Mouse (Mus musculus) heart, embryonic 10.5 days (tissue): ENCODE data around the gene Dnah17. TPM values are rescaled to one million over a fixed set of nuclear protein-coding genes. Genes with fewer than 3 reads are reported as not detected.

Source experiments
- DNase-seq: peaks from one replicate; pipeline ENCODE4 v3.0.0-alpha.2; 2017; ENCODE audit warnings: low spot score
- H3K27ac ChIP-seq: fragments of 300-500 bp; sonication (generic); 2 replicates; pipeline ENCODE4 v1.5.1; 2016; ENCODE audit warnings: mild to moderate bottlenecking
- H3K27me3 ChIP-seq: fragments of 300-500 bp; sonication (generic); 2 replicates; pipeline ENCODE4 v1.6.1; 2016; ENCODE audit warnings: mild to moderate bottlenecking; ENCODE audit not compliant: poor library complexity, insufficient read depth, severe bottlenecking
- H3K36me3 ChIP-seq: fragments of 300-500 bp; sonication (generic); 2 replicates; pipeline ENCODE4 v1.6.1; 2016; ENCODE audit warnings: mild to moderate bottlenecking, moderate library complexity
- H3K4me1 ChIP-seq: fragments of 300-500 bp; sonication (generic); 2 replicates; pipeline ENCODE4 v1.6.1; 2016; ENCODE audit warnings: mild to moderate bottlenecking
- H3K4me3 ChIP-seq: fragments of 300-500 bp; sonication (generic); 2 replicates; pipeline ENCODE4 v1.5.1; 2016; ENCODE audit warnings: mild to moderate bottlenecking, moderate library complexity
- H3K9me3 ChIP-seq: fragments of 300-500 bp; sonication (generic); 2 replicates; pipeline ENCODE4 v1.6.1; 2016; ENCODE audit warnings: mild to moderate bottlenecking, moderate library complexity
- WGBS: fragments of 180-500 bp; shearing (Covaris S2); methylation state at CpG from one replicate; pipeline ENCODE4 v1.1.7; 2016; 5-methylcytosine and 5-hydroxymethylcytosine counted together
- polyA plus RNA-seq: library from polyadenylated mRNA; unstranded; fragments of >200 nt; fragmentation: Nextera tagmentation; extraction: Ambion mirVana; gene quantifications from 2 replicates; pipeline ENCODE4 v1.2.1, GENCODE M21; 2016

The Dnah17 gene
- polyA plus RNA-seq, 1 experiment from 2014 or later: 0.14 TPM

DNA sequence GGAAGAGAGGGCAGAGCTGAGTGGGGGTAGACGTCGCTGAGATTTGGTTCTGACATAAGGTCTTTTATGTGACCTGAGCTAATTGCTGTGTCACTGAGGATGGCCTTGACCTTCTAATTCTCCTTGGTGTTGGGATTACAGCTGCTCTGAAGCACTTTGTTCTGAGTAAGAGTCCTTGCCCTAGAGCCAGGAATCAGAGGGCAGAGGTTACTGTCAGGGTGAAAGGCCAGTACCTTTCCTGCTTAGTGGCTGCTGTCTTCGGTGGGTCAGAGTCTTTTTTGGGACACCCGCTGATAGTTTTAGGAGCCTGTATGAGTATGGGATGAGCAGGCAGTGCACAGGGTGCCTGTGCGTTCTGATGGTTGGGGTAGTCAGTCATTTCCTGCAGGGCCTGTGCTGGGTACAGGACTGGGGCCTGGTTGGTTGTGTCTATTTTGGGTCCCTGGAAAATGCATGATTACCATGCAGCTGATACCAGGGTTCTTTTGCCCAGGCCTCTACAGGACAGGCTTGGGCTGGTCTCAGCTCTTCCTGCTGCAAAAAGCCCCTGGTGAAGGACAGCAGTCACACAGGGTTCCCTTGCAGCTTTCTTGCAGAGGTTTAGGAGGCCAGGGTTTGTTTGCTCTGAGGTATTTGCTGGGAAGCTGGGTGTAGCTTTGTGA is 122.2 kb downstream of the Dnah17 start:
- DNase-seq: no peak
- no peak overlapping the region for H3K4me3 ChIP-seq
- peak overlapping the region; percentile 75 for H3K27ac ChIP-seq
- peaks cover 74% of the 10 kb centered on the region for H3K4me1 ChIP-seq
- no peaks in the 10 kb centered on the region for H3K27me3 ChIP-seq
- peaks cover 36% of the 10 kb centered on the region for H3K36me3 ChIP-seq
- 46% methylated on average over 5 of the region's 5 CpGs for WGBS
- H3K9me3 ChIP-seq: no peaks in the 10 kb centered on the region

DNA sequence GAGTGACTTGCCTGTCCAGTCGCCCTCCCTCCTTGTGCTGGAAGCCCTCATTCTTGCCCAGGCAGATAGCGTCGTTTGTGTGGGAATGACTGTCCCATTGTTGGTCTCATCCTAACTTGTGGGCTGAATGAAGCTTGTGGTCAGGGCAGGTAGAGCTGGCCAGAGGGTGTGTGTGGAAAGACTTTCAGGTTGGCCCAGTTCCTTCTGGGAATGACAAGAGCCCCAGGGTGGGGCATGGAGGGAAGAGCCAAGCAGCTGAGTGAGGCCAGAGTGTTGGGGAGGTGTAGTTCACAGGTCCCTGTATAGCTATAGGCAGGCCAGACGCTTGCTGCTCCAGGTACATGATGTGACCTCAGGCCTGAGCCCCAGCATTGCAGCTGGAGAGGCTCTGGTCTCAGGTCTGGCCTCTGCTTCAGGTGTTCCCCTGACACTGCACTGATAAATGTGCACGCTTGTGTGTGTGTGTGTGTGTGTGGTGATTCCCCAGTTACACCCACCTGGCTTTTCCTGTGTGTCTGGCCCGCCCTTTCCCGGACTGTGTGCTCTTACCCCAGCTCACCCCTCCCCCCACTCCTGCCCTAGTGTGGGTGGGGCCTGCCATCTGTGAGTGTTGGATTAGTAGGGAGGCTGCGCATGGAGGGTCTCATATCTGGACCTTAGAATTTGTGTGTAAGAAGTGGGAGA is 122.8 kb downstream of the Dnah17 start:
- H3K9me3 ChIP-seq: no peaks in the 10 kb centered on the region

DNA sequence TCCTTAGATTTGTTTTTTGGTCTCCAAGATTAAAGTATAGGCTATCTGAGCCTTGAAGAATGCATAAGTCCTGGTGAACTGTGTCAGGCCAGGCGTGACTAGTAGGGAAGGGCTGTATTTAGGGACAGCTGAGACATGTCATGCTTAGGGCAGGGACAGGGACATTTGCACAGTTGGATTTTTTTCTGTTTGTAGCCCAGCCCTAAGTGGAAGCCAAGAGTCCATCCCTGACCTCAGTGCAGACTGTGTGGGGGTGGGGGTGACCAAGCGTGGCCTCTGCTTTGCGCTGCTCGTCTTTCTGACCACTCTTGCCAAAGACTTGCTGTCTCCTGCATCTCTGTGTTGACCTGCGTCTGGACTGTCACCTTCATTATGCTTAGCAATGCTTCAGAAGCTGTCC is 126.2 kb downstream of the Dnah17 start:
- Histone ChIP-seq H3K27me3 (no peaks in the 10 kb centered on the region), H3K9me3 (no peaks in the 10 kb centered on the region), H3K4me1 (peaks cover 67% of the 10 kb centered on the region), H3K36me3 (peaks cover 74% of the 10 kb centered on the region), H3K27ac (peak overlapping the region; percentile 60), H3K4me3 (no peak overlapping the region)
- DNase-seq: no peak
- 70% methylated on average over 5 of the region's 5 CpGs for WGBS

More for the DNA sequence above, 122.8 kb downstream of the Dnah17 start:
- Histone ChIP-seq H3K36me3 (peaks cover 42% of the 10 kb centered on the region), H3K27ac (peak overlapping the region; percentile 75), H3K27me3 (no peaks in the 10 kb centered on the region), H3K4me1 (peaks cover 75% of the 10 kb centered on the region), H3K4me3 (no peak overlapping the region)
- peak; percentile 86 for DNase-seq
- 50% methylated on average over 8 of the region's 8 CpGs for WGBS

DNA sequence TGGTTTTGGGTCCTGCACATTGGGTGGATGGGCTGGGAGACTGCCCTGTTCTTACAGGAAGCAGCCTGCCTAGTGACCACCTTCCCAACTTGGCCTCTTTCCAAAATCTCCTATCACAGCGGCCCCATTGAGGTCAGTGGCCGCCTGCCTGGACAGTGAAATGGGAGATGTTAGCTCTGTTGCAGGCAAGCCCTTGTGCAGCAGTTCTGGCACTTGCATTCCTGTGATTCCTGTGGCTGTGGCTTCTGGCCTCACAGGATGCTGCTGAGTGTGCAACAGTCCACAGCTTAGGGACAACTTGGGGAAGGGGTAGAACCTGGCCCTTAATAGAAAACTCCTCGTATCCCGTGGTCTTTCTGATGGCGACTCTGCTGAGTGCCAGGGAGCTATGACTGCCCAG is 126.7 kb downstream of the Dnah17 start:
- Histone ChIP-seq H3K4me1 (peaks cover 67% of the 10 kb centered on the region), H3K9me3 (no peaks in the 10 kb centered on the region), H3K27me3 (no peaks in the 10 kb centered on the region), H3K36me3 (peaks cover 74% of the 10 kb centered on the region), H3K4me3 (no peak overlapping the region), H3K27ac (peak overlapping the region; percentile 60)
- DNase-seq: no peak
- WGBS: 47% methylated on average over 5 of the region's 5 CpGs

DNA sequence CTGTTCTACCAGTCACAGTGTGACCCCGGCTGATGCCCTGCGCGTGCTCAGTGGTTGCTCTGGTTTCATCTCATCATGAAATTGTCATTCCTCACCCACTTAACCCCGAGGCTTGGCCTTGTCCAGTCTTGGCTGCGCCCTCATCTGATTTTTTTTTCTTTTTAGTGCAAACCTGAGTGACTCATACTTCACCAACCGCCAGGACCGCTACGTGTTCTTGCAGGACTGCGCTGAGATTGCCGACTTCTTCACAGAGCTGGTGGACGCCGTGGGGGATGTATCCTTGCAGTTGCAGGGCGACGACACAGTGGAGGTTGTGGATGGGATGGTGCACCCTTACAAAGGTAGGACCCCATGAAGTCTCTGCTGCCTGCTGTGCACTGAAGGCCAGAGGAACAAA is 127.3 kb downstream of the Dnah17 start:
- Histone ChIP-seq H3K4me3 (no peak overlapping the region), H3K27me3 (no peaks in the 10 kb centered on the region), H3K36me3 (peaks cover 77% of the 10 kb centered on the region), H3K27ac (0 out of 2 replicates have a peak overlapping the region, but pooled peaks have one; percentile 60), H3K4me1 (peaks cover 67% of the 10 kb centered on the region), H3K9me3 (no peaks in the 10 kb centered on the region)
- 90% methylated on average over 14 of the region's 14 CpGs for WGBS
- DNase-seq: no peak

DNA sequence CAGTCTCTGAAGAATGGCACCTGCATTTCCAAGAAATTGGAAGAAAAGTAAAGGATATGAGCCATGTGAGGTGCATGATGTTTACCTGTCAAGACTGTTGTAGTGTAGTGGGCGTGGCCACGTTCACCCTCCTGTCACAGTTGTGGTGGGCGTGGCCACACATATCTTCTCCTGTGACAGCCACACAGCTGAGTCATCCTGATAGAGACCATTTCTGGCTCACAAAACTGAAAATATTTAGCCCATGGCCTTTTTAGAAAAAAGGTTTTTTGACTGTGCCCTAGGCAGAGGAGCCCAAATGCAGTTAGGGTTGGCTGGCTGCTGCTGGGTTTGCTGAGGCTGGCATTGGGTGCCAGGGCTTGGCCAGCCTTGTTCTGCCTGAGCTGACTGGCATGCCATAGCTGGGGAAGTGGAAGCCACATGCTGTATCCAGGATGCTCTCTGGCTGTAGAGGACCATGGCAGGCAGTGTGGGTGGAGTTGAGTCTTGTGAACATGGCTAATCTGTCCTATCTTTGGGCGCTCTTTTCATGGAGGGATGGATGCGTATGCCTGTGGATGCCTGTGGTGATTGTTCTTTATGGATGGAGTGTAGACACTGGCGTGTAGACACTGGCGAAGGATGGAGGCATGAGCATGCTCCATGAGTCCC is 129.7 kb downstream of the Dnah17 start:
- Histone ChIP-seq H3K36me3 (peaks cover 68% of the 10 kb centered on the region), H3K27me3 (no peaks in the 10 kb centered on the region), H3K4me3 (no peak overlapping the region; the same call in 1 of the 2 replicates), H3K27ac (peak overlapping the region; percentile 82; the same call in 1 of the 2 replicates), H3K4me1 (peaks cover 66% of the 10 kb centered on the region), H3K9me3 (no peaks in the 10 kb centered on the region)
- 85% methylated on average over 7 of the region's 7 CpGs for WGBS
- DNase-seq: peak; percentile 88

DNA sequence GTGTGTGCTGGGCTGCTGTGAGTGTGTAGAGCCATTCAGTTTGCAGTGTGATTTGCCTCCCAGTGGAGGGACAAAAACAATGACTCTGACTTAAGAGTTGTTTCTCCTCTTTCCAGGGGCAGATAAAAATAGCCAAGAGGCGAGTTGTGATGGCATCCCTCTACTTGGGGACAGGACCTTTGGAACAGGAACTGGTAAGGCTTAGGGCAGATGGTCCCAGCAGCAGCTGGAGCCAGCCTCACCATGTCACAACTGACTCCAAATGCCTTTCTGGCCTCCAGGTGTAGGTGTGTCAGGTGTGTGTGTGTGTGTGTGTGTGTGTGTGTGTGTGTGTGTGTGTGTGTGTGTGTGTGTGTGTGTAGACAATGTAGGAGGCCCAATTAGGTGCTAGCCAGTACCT is 130.4 kb downstream of the Dnah17 start:
- 11% methylated on average over 1 of the region's 1 CpGs for WGBS

DNA sequence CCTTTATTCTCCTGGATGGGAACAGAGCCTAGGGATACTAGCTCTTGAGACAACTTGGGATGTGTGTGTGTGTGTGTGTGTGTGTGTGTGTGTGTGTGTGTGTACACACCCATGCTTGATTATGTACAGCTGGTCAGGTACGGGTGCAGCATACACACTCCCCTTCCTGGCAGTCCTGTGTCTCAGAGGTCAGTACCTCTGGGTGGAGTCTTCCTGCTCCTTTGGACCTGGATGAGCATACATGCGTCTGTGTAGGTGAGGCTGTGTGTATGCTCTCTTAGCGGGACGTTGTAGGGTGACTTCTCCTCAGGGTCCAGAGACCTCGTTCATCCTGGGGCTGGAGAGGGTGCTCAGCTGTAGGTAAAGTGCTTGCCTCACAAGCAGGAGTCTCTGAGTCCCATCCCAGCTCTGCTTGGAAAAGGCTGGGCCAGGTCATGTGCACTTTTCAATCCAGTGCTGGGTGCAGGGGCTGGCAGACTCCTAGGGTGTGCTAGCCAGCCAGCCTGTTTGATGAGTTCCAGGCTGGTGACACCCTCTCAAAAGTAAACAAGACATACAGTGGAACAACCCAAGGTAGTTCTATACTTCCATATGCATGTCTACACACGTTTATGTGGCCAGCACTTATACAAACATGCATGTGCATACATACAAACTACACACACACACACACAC is 131.0 kb downstream of the Dnah17 start:
- Histone ChIP-seq H3K4me1 (peaks cover 74% of the 10 kb centered on the region), H3K27me3 (no peaks in the 10 kb centered on the region), H3K36me3 (peaks cover 55% of the 10 kb centered on the region), H3K4me3 (no peak overlapping the region), H3K27ac (peak overlapping the region; percentile 82), H3K9me3 (no peaks in the 10 kb centered on the region)
- no peak for DNase-seq
- 73% methylated on average over 6 of the region's 6 CpGs for whole genome bisulfite sequencing

More for the DNA sequence above, 130.4 kb downstream of the Dnah17 start:
- Histone ChIP-seq H3K36me3 (peaks cover 62% of the 10 kb centered on the region), H3K9me3 (no peaks in the 10 kb centered on the region), H3K27me3 (no peaks in the 10 kb centered on the region), H3K27ac (peak overlapping the region; percentile 82), H3K4me3 (peak overlapping the region; percentile 3; the same call in 1 of the 2 replicates), H3K4me1 (peaks cover 72% of the 10 kb centered on the region)
- DNase-seq: no peak

DNA sequence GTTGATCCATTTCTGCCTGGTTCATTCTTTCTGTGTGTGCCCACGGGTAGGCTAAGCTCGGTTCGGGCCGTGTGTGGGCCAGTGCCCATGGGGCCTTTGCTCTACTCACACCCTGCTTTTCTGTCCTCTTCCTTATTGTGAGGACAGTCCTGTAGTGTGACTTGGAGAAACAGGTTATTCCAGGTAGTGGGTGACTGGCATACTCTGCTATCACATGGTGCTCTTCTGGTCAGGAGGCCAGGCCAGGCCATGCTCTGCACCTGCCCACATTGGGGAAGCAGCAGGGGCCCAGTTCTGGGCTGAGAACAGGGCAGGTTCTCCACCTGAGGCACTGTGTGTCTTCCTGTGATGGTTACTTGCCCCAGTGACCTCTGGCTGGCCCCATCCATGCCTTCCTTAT is 132.1 kb downstream of the Dnah17 start:
- Histone ChIP-seq H3K4me3 (no peak overlapping the region), H3K27ac (peak overlapping the region; percentile 82; the same call in 1 of the 2 replicates), H3K36me3 (peaks cover 46% of the 10 kb centered on the region), H3K27me3 (no peaks in the 10 kb centered on the region), H3K4me1 (peaks cover 74% of the 10 kb centered on the region), H3K9me3 (no peaks in the 10 kb centered on the region)
- 97% methylated on average over 4 of the region's 4 CpGs for WGBS
- no peak for DNase-seq

DNA sequence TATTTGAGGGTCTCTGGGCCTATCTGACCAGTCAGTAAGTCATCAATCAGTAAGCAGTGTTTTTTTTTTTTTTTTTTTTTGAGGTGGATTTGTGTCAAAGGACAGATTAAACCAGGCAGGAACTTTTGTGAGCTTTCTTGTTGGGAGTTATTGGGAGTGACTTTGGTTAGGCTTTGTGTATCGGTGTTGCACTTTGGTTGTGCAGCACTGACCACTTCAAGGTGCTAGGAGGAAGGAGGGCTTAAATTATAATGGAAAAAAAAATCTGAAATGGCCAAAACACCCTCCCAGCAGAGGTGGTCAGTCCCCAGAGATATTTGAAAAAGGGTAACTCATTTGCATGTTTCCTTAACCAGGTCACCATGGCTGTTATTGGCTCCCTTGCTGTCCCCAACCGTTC is 133.3 kb downstream of the Dnah17 start:
- 84% methylated on average over 2 of the region's 2 CpGs for WGBS
- Histone ChIP-seq H3K4me3 (no peak overlapping the region), H3K9me3 (no peaks in the 10 kb centered on the region), H3K27ac (no peak overlapping the region), H3K27me3 (no peaks in the 10 kb centered on the region), H3K4me1 (peaks cover 81% of the 10 kb centered on the region), H3K36me3 (peaks cover 35% of the 10 kb centered on the region)
- no peak for DNase-seq

DNA sequence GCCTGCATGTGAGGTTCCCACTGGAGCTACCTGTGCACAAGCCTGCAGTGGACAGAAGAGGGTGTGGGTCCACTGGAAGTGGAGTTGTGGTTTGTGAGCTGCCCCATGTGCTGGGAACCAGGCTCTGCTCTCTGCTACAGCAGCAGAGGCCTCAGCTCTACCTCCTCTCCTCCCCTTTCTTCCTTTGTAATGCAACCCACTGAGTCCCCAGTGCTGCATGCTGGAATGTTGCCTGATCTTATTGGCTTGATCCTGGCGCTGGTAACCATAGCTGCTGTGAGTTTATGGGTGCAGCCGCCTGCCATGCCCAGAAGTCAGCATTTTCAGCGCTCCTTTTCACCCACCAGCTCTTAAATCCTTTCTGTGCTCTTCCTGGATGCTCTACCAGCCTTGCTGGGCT is 134.4 kb downstream of the Dnah17 start:
- 43% methylated on average over 3 of the region's 3 CpGs for WGBS
- H3K4me3 ChIP-seq: no peak overlapping the region
- H3K36me3 ChIP-seq: peaks cover 24% of the 10 kb centered on the region
- DNase-seq: no peak
- H3K27me3 ChIP-seq: no peaks in the 10 kb centered on the region
- no peaks in the 10 kb centered on the region for H3K9me3 ChIP-seq
- peaks cover 88% of the 10 kb centered on the region for H3K4me1 ChIP-seq
- H3K27ac ChIP-seq: peak overlapping the region; percentile 38; the same call in 1 of the 2 replicates

DNA sequence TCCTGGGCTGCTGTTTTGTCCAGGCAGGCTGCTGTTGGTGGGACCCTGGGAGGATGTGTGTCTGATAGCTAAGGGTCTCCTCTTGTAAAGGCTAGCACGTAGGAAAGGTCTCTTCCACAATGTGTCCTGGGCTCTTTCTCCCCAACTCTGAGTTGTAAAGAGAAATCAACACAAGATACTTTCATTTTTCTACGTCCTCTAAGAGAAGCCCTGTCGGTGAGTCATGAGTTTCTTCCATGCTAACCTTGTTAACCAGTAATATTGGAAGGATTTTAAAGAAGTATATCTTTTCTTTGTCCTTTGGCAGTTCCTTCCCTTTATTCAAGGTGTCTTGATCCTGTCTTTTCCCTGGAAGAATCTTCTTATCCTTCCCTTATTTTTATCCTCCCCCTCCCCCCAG is 134.8 kb downstream of the Dnah17 start:
- WGBS: 63% methylated on average over 3 of the region's 3 CpGs
- peaks cover 88% of the 10 kb centered on the region for H3K4me1 ChIP-seq
- no peak for DNase-seq
- peak overlapping the region; percentile 38; the same call in 1 of the 2 replicates for H3K27ac ChIP-seq
- H3K27me3 ChIP-seq: no peaks in the 10 kb centered on the region
- H3K36me3 ChIP-seq: peaks cover 20% of the 10 kb centered on the region
- no peaks in the 10 kb centered on the region for H3K9me3 ChIP-seq
- no peak overlapping the region for H3K4me3 ChIP-seq
